Mouse (Mus musculus): ENCODE measurements around the gene Sumo1. TPM values are rescaled to one million over a fixed set of nuclear protein-coding genes. Genes with fewer than 3 reads are reported as not detected.

Sumo1 gene
- polyA plus RNA-seq, 1 experiment from 2014 or later: 415 TPM

DNA sequence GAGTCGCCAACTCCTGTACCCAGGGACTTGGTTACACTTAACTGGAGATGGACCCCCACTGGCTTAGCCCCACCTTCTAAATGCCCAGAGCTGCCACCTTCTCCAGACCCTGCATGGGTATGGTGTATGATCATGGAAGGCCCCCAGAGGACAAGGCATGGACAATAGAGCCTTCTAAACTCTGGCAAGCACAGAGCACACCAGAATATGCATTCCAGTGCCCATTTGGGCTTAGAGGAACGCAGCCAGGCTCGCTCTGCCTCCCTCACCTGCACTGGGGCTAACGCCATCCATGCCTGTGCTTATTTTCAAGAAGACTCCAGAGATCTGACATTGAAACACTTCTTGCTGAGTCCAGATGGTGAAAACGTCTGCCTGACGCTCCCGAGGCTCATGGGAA, 104.4 kb downstream of the Sumo1 start:
- 68% methylated on average over 7 of the region's 7 CpGs for WGBS
- no peak for ATAC-seq (ENCODE audit: low FRiP score)
- no peaks in the 10 kb centered on the region for H3K36me3 ChIP-seq
- no peak overlapping the region for H3K4me2 ChIP-seq (replicated peaks)
- no peak overlapping the region for H3K4me3 ChIP-seq
- no peaks in the 10 kb centered on the region for H3K27me3 ChIP-seq
- H3K27ac ChIP-seq: no peak overlapping the region
- H3K9ac ChIP-seq: no peak overlapping the region
- no peaks in the 10 kb centered on the region for H3K4me1 ChIP-seq
- H3K9me3 ChIP-seq (replicated peaks): peaks cover 4% of the 10 kb centered on the region; the same call in 1 of the 2 replicates

DNA sequence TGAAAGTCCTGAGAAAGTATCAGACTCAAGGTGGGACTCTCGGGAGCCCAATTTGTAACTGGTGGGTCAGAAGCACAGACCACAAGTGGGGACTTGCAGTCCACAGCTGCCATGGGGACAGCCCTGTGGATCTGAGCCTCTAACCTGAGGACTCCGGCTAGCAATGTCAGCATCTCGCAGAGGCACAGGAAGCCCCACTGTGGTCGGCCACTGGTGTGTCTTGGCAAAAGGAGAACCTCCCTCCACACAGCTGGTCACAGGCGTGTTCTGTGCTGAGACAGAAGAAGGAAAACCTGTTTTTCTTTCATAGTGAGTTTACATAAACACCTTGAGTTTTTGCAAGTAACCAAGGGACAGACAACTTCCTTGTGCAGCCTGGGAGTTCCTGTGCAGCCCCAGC, 104.8 kb downstream of the Sumo1 start:
- 78% methylated on average over 5 of the region's 5 CpGs for WGBS
- no peaks in the 10 kb centered on the region for H3K4me1 ChIP-seq
- H3K27ac ChIP-seq: no peak overlapping the region
- no peak for ATAC-seq (ENCODE audit: low FRiP score)
- H3K36me3 ChIP-seq: no peaks in the 10 kb centered on the region
- H3K4me2 ChIP-seq (replicated peaks): no peak overlapping the region
- H3K9ac ChIP-seq: no peak overlapping the region
- no peaks in the 10 kb centered on the region for H3K27me3 ChIP-seq
- no peak overlapping the region for H3K4me3 ChIP-seq
- peaks cover 4% of the 10 kb centered on the region; the same call in 1 of the 2 replicates for H3K9me3 ChIP-seq (replicated peaks)

- Histone ChIP-seq H3K9me3 (replicated peaks) (peaks cover 4% of the 10 kb centered on the region; the same call in 1 of the 2 replicates), H3K36me3 (no peaks in the 10 kb centered on the region), H3K4me1 (no peaks in the 10 kb centered on the region), H3K27ac (no peak overlapping the region), H3K4me3 (no peak overlapping the region), H3K4me2 (replicated peaks) (no peak overlapping the region), H3K9ac (no peak overlapping the region), H3K27me3 (no peaks in the 10 kb centered on the region)
- 47% methylated on average over 2 of the region's 2 CpGs for WGBS
- no peak for ATAC-seq (ENCODE audit: low FRiP score)
Observed at GRCm38 (mm10) chr1:59563581-59563980, 107.1 kb downstream of the Sumo1 start.

DNA sequence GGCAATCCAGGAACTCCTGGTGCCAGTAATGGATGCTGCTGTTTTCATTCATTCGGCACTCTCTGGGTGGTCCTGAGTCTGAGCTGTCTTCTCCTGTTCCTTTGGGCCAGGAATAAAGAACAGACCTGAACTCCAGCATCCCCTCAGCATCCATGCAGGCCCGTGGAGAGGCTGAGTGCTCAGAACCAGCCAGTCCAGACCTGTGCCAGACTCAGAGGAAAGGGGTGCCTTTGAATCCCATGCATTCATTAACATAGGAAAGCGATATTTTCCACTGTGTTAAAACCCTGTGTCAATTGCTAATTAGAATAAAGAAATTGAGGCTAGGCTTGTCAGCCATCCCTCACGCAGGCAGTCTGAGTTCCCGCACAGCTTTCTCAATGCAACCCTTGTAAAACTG, 116.9 kb downstream of the Sumo1 start:
- Histone ChIP-seq H3K27me3 (no peaks in the 10 kb centered on the region), H3K9me3 (replicated peaks) (no peaks in the 10 kb centered on the region), H3K4me2 (replicated peaks) (no peak overlapping the region), H3K4me1 (peaks cover 19% of the 10 kb centered on the region), H3K9ac (no peak overlapping the region), H3K27ac (peak overlapping the region; percentile 9; the same call in 1 of the 2 replicates), H3K36me3 (no peaks in the 10 kb centered on the region), H3K4me3 (no peak overlapping the region)
- ATAC-seq (ENCODE audit: low FRiP score): no peak
- 33% methylated on average over 5 of the region's 5 CpGs for WGBS

DNA sequence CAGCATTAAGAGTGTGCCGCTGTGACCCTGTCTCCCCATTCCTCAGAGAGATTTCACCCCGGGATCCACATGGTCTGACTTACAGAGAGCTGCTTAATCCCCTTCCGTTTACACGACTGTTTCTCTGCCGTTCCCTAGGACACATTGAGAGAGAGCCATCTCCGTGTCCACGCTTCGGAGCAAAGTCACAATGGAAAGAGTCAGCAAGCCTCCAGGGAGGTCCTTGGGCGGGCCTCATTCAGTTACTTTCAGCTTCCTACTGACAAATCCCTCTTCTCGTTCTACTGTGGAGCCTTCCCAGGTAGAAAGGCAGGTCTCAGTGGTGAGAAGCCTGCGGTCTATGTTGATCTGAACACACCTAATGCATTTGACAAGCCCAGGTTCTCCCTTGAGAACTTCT, 119.6 kb downstream of the Sumo1 start:
- Histone ChIP-seq H3K9me3 (replicated peaks) (no peaks in the 10 kb centered on the region), H3K36me3 (no peaks in the 10 kb centered on the region), H3K27me3 (no peaks in the 10 kb centered on the region), H3K4me3 (no peak overlapping the region), H3K27ac (no peak overlapping the region), H3K9ac (no peak overlapping the region), H3K4me1 (peaks cover 22% of the 10 kb centered on the region), H3K4me2 (replicated peaks) (no peak overlapping the region)
- WGBS: 71% methylated on average over 11 of the region's 11 CpGs
- no peak for ATAC-seq (ENCODE audit: low FRiP score)

DNA sequence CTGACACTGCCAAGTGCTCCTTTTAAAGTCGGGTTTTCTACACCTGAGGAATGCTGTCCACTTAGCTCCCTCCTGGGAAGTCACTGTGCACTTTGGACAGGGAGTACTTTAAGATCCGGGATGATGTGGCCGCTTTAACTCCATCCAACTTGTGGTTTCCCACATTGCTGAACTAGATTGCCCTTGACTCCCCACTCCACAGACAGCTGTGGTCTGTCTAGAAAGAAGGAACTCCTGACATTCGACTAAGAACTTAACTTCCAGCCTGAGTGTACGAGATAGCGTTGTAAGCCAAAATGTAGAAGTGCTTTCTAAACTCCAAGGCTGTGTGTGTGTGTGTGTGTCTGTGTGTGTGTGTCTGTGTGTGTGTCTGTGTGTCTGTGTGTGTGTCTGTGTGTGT, 120.4 kb downstream of the Sumo1 start:
- ATAC-seq (ENCODE audit: low FRiP score): no peak
- Histone ChIP-seq H3K9ac (no peak overlapping the region), H3K27me3 (no peaks in the 10 kb centered on the region), H3K4me2 (replicated peaks) (no peak overlapping the region), H3K4me3 (no peak overlapping the region), H3K27ac (no peak overlapping the region), H3K9me3 (replicated peaks) (no peaks in the 10 kb centered on the region), H3K36me3 (no peaks in the 10 kb centered on the region), H3K4me1 (peaks cover 22% of the 10 kb centered on the region)
- WGBS: 81% methylated on average over 6 of the region's 6 CpGs

- 0 out of 2 replicates have a peak overlapping the region, but pooled peaks have one; percentile 26 for H3K27ac ChIP-seq
- no peak overlapping the region for H3K4me2 ChIP-seq (replicated peaks)
- WGBS: 59% methylated on average over 7 of the region's 7 CpGs
- no peak overlapping the region for H3K9ac ChIP-seq
- H3K4me1 ChIP-seq: peaks cover 22% of the 10 kb centered on the region
- H3K9me3 ChIP-seq (replicated peaks): no peaks in the 10 kb centered on the region
- H3K36me3 ChIP-seq: no peaks in the 10 kb centered on the region
- 0 out of 2 replicates have a peak, but pooled peaks have one; percentile 32 for ATAC-seq (ENCODE audit: low FRiP score)
- H3K4me3 ChIP-seq: no peak overlapping the region
- no peaks in the 10 kb centered on the region for H3K27me3 ChIP-seq
Observed at GRCm38 (mm10) chr1:59549036-59549675, 121.5 kb downstream of the Sumo1 start.

- Histone ChIP-seq H3K27me3 (no peaks in the 10 kb centered on the region), H3K4me2 (replicated peaks) (no peak overlapping the region), H3K4me1 (peaks cover 17% of the 10 kb centered on the region), H3K9ac (no peak overlapping the region), H3K36me3 (no peaks in the 10 kb centered on the region), H3K27ac (0 out of 2 replicates have a peak overlapping the region, but pooled peaks have one; percentile 26), H3K4me3 (no peak overlapping the region), H3K9me3 (replicated peaks) (no peaks in the 10 kb centered on the region)
- WGBS: 69% methylated on average over 5 of the region's 5 CpGs
- no peak for ATAC-seq (ENCODE audit: low FRiP score)
Observed at GRCm38 (mm10) chr1:59548486-59548885, 122.1 kb downstream of the Sumo1 start.

DNA sequence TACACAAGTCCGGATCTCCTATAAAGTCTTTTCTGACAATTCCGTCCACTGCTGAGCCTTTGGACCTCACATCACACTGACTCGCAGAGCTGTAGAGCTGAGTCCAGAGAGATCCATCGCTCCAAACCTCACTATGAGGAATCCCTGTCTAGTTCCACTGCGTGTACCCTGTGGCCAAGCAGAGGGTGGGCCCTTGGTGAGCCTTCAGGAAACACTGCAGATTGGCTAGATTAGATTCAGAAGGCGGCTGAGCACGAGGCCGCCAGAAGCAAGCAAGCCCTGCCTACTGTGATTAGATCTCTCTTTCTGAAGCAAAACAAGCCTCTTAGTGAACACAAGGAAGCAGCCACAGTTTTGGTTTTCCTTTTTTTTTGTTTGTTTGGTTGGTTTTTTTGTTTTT, 126.7 kb downstream of the Sumo1 start:
- Histone ChIP-seq H3K4me2 (replicated peaks) (no peak overlapping the region), H3K4me1 (peaks cover 5% of the 10 kb centered on the region), H3K27me3 (no peaks in the 10 kb centered on the region), H3K4me3 (no peak overlapping the region), H3K27ac (no peak overlapping the region), H3K9me3 (replicated peaks) (no peaks in the 10 kb centered on the region), H3K36me3 (no peaks in the 10 kb centered on the region), H3K9ac (no peak overlapping the region)
- 81% methylated on average over 8 of the region's 8 CpGs for WGBS
- ATAC-seq (ENCODE audit: low FRiP score): no peak

DNA sequence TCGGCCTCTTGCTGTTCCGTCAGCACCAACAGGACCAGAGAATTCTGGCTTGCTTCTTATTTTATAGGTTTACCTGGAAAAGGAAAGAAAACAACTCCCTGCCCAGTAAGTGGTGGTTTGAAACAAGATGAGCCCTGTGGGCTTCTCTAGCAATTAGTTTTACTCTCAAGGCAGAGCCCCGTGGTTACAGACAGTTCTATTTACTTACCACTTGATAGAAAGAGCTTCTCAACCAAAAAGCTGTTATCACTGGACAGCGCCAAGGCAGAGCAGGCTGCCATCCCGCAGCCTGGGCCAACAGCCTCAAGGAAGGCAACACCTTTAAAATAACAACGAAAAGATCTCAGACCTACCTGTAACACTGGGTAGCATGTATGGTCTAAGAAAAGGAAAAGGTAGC, 128.4 kb downstream of the Sumo1 start:
- 69% methylated on average over 6 of the region's 6 CpGs for WGBS
- ATAC-seq (ENCODE audit: low FRiP score): no peak
- no peaks in the 10 kb centered on the region for H3K36me3 ChIP-seq

DNA sequence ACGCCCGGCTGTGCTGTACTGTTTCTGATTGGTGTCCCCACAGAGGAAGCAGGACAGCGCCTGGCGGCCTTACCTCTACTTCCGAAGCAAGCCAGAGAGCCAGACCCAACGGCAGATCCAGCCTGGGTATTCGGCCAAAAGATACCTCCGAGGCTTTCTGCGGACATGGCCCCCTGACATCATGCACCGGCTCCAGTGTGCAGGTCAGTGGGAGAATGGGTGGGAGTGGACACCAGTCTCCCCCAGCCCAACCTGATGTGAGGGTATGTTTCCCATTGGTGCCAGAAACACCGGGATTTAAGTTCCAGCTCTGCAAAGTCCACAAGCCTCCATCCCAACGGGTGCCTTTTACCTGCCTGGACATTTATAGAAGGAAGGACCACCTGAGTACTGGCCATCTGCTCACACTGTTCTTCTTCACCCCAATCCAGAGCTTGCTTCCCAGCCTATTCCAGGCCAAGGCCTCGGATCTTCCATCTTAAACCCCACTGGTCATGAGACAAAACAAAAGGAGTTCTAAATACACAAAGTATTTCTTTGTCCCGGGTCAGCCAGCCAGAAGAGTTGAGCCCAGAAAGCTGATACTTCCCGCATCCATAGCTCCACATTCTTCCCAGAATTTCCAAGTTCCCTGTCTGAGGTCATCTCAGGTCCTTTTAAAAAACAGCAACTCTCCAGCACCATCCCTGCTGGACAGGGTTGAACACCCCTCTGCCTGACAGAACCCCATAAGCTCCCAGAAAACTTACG, 129.2 kb downstream of the Sumo1 start:
- 80% methylated on average over 16 of the region's 16 CpGs for WGBS
- no peak overlapping the region for H3K4me2 ChIP-seq (replicated peaks)
- H3K9me3 ChIP-seq (replicated peaks): no peaks in the 10 kb centered on the region
- no peak for ATAC-seq (ENCODE audit: low FRiP score)
- H3K9ac ChIP-seq: no peak overlapping the region
- no peaks in the 10 kb centered on the region for H3K27me3 ChIP-seq
- no peaks in the 10 kb centered on the region; the same call in 1 of the 2 replicates for H3K4me1 ChIP-seq
- H3K36me3 ChIP-seq: no peaks in the 10 kb centered on the region
- no peak overlapping the region for H3K27ac ChIP-seq
- no peak overlapping the region for H3K4me3 ChIP-seq

More for the DNA sequence above, 128.4 kb downstream of the Sumo1 start:
- no peaks in the 10 kb centered on the region for H3K4me1 ChIP-seq
- no peak overlapping the region for H3K4me3 ChIP-seq
- H3K27ac ChIP-seq: no peak overlapping the region
- no peaks in the 10 kb centered on the region for H3K27me3 ChIP-seq
- no peak overlapping the region for H3K9ac ChIP-seq
- no peaks in the 10 kb centered on the region for H3K9me3 ChIP-seq (replicated peaks)
- no peak overlapping the region for H3K4me2 ChIP-seq (replicated peaks)

DNA sequence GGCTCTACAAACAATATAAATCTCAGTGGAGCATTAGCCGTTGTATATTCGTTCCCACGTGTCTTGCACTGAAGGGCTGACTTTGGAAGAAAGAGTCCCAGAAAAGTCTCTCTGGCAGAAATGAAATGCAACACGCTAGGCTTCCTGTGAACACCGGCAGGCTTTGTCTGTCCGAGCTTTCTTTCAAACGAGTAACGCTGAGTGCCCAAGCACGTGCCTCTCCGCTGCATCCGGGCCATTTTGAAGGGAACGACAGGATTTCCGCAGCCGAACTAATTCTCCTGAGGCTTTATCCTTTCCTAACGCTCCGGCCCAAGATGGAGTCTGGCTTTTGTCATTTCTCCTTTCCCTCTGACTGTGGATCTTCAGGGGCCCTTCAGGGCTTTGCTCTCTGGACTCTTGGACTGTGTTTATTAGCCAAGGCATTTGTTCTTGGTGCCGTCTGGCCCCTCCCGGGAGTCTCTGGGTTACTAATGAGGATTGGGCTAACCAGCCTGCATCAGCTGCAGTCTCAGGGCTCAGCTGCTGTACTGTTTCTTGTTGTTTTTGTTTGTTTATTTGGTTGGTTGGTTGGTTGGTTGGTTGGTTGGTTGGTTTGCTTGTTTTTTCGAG, 130.0 kb downstream of the Sumo1 start:
- Histone ChIP-seq H3K4me1 (peaks cover 7% of the 10 kb centered on the region), H3K4me3 (no peak overlapping the region), H3K27me3 (no peaks in the 10 kb centered on the region), H3K27ac (no peak overlapping the region), H3K9me3 (replicated peaks) (no peaks in the 10 kb centered on the region), H3K36me3 (no peaks in the 10 kb centered on the region), H3K9ac (no peak overlapping the region), H3K4me2 (replicated peaks) (no peak overlapping the region)
- 66% methylated on average over 19 of the region's 19 CpGs for WGBS
- no peak for ATAC-seq (ENCODE audit: low FRiP score)
